Mouse (Mus musculus): ENCODE data around the gene Lime1. TPM values are rescaled to one million over a fixed set of nuclear protein-coding genes. Genes with fewer than 3 reads are reported as not detected.

Lime1 gene
- total RNA-seq (2023) = 10 to 100 TPM; 24.7 to 25.8 TPM

GRCm38 (mm10) chr2:181379778-181380177, at the start of gene Lime1:
TSS of gene Lime1 (plus strand) at chr2:181380078.

GRCm38 (mm10) chr2:181364860-181365596, 14.8 kb upstream of the Lime1 start, which contains the start of the genes Zgpat and Arfrp1:
TSS of gene Zgpat (plus strand) at chr2:181364928.
TSS of gene Arfrp1 (minus strand) at chr2:181365404.

Other genes with a start within 250 kb of the Lime1 start
- under 1 TPM in 1 of 2 experiments, not detected in 1; 0.20 TPM for gene Kcnq2, start 244.8 kb upstream of the Lime1 start, total RNA-seq (2023)
- gene Eef1a2, start 223.1 kb upstream of the Lime1 start, total RNA-seq (2023) = not detected
- gene Ppdpf, start 192.8 kb upstream of the Lime1 start, total RNA-seq (2023) = 10 to 100 TPM; 19.0 to 24.2 TPM
- not detected for gene Ptk6, start 177.3 kb upstream of the Lime1 start, total RNA-seq (2023)
- not detected for gene Srms, start 166.9 kb upstream of the Lime1 start, total RNA-seq (2023)
- not detected for gene Fndc11, start 160.1 kb upstream of the Lime1 start, total RNA-seq (2023)
- 10 to 100 TPM; 43.2 to 49.9 TPM for gene Helz2, start 138.1 kb upstream of the Lime1 start, total RNA-seq (2023)
- gene Gmeb2, start 92.0 kb upstream of the Lime1 start, total RNA-seq (2023) = 10 to 100 TPM; 29.6 to 32.9 TPM
- gene Stmn3, start 65.6 kb upstream of the Lime1 start, total RNA-seq (2023) = not detected
- 10 to 100 TPM; 44.1 to 45.7 TPM for gene Rtel1, start 60.3 kb upstream of the Lime1 start, total RNA-seq (2023)
- gene Zgpat, start 15.2 kb upstream of the Lime1 start, total RNA-seq (2023) = 10 to 100 TPM; 24.2 to 26.4 TPM
- gene Arfrp1, start 14.7 kb upstream of the Lime1 start, total RNA-seq (2023) = 10 to 100 TPM; 31.6 to 33.2 TPM
- gene Zbtb46, start 79.3 kb downstream of the Lime1 start, total RNA-seq (2023) = 1 to 10 TPM; 1.6 to 2.0 TPM
- gene Abhd16b, start 113.1 kb downstream of the Lime1 start, total RNA-seq (2023) = not detected
- 10 to 100 TPM; 57.1 to 59.7 TPM for gene Tpd52l2, start 117.1 kb downstream of the Lime1 start, total RNA-seq (2023)
- 100 to 1,000 TPM; 109 to 117 TPM for gene Dnajc5, start 140.4 kb downstream of the Lime1 start, total RNA-seq (2023)
- gene Uckl1, start 204.8 kb downstream of the Lime1 start, total RNA-seq (2023) = 100 to 1,000 TPM in 1 of 2 experiments, 10 to 100 TPM in 1; 97.4 to 125 TPM
- 10 to 100 TPM; 35.1 to 37.0 TPM for gene Prpf6, start 211.8 kb downstream of the Lime1 start, total RNA-seq (2023)
- 10 to 100 TPM; 10.1 to 15.1 TPM for gene Zfp512b, start 212.7 kb downstream of the Lime1 start, total RNA-seq (2023)
- gene Samd10, start 219.1 kb downstream of the Lime1 start, total RNA-seq (2023) = 10 to 100 TPM in 1 of 2 experiments, 1 to 10 TPM in 1; 8.4 to 10.1 TPM

Measured in neutrophil, adult 83 days (primary cell).